Mouse (Mus musculus) spleen, postnatal 4 days (tissue): ENCODE measurements around the gene Hsd17b11.
"Not testable (repeated sequence)": the region's sequence is repeated elsewhere in the genome, so short reads cannot be mapped to it uniquely, and the experiment has no call there.

Source experiments
- DNase-seq, 2 experiments: peaks; one replicate each; pipeline ENCODE4 v3.0.0; 2022; ENCODE audit warnings: low spot score in 2 of 2

Hsd17b11 gene

DNA sequence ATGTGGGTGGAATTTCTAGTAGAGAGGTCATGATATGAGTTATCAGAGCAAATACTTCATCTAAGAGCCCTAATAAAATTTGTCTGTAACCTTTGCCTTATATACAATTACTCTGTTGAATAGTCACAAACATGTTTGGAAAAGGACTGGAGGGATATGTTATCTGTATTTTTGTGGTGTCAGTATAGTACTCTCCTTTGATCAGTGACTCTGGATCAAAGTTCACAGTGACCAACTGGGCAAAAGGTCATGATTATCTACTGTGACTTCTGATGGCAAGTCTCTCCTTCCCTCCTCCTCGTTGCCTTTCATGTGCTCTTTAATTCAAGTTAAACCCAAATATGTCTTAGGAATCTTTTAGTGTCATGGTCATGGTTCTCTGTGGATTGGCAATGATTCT lies 14.1 kb upstream of the Hsd17b11 start:
- no peak for DNase-seq

DNA sequence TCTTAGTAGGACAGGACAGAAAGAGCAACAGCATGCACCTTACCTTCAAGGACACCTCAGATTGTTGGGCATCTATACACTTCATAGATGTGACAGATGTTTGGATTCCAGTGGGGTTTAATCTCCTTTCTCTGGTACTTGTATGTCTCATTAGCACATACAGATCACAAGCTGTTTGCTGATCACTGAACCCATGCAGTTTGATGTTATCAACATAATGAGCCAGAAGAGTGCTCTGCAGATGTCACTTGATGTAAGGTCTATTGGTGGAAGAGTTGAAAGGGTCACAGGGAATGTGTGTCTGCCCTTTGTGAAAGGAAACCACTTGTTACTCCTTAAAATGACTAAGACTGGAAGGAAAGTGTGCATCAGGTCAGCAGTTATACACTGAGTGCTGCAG lies 13.3 kb upstream of the Hsd17b11 start:
- no peak for DNase-seq

DNA sequence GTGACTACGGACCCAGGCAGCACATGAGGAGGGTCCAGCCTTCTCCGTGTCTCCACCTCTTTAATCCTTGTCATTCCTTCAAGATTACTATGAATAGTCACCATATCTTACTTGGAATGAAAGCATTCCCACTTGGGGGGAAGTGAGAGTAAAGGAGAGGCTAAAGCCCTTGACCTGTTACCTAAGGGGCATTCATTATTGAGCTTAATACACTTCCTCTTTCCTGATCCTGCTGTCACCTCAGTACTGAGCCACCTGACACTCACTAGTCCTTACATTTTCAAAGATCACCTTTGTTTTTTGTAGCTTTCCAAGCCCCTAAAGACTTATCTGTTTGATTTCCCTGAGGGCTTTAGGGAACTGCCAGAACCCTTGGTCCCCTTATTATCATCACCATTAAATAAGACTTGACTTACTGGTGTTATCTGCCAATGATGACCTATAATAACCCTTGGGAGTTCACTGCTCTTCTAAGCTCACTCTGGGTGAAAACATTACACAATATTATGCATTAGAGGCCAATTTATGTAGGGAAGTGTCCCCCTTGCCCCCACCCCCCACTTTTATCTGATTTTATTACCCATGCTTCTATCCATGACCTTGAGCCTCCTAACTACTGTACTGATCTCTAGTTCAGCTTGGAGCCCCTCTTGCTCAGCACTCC lies 10.8 kb upstream of the Hsd17b11 start:
- no peak for DNase-seq

DNA sequence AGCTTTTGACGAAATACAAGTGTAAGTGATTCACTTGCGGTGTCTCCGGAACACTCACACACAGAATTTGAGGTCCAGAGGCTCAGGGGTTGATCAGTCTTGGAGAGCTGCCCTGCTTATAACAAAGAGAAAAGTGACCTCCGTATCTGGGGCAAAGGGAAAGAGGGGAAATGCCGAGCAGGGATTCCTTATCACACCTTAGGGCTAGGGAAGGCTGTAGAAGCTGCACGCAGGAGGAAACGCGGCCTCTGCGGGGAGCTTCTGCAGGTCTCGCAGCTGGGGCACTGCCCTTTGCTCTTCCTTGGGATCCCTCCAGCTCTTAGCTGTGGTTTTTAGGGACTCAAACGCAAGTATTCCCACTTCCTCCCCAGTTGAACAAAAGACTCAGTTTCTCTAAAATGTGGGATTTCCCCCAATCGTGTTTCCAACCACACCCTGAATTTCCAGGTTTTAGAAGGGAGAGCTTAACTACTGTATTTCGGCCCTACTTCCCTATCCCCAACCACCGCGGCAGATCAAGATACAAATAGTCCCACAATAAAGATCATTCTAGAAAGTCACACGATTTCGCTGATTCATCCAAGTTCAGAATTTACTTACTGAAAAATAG lies 3.6 kb upstream of the Hsd17b11 start:
- DNase-seq = no peak

DNA sequence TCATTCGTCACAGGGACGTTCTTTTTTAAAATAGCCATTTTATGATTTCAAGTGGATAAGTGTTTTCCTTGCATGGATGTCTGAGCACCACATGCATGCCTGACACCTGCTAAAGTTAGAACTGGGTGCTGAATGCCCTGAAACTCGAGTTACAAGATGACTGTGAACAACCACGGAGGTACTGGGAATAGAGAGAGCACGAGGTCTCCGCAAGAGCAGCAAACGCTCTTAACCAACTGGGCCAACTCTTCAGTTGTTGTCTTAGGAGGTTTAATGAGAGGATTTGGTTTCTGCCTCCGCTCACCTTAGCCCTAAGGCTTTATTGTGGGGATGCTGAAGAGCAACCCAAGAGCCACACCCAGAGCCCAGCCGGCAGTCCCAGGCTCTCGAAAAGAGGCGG lies 3.0 kb upstream of the Hsd17b11 start:
- DNase-seq = no peak

DNA sequence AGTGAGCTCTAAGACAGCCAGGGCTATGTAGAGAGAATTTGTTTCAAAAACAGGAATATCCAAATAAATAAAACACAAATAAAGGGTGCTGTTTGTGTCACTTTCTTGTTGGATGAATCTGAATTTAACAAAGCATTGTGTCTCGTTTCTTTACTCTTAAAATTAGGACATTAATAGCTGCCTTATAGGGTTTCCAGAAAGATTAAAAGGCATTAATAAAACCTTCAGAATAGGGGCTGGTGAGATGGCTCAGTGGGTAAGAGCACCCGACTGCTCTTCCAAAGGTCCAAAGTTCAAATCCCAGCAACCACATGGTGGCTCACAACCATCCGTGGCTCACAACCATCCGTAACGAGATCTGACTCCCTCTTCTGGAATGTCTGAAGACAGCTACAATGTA lies 2.5 kb upstream of the Hsd17b11 start:
- DNase-seq = not testable (repeated sequence)

DNA sequence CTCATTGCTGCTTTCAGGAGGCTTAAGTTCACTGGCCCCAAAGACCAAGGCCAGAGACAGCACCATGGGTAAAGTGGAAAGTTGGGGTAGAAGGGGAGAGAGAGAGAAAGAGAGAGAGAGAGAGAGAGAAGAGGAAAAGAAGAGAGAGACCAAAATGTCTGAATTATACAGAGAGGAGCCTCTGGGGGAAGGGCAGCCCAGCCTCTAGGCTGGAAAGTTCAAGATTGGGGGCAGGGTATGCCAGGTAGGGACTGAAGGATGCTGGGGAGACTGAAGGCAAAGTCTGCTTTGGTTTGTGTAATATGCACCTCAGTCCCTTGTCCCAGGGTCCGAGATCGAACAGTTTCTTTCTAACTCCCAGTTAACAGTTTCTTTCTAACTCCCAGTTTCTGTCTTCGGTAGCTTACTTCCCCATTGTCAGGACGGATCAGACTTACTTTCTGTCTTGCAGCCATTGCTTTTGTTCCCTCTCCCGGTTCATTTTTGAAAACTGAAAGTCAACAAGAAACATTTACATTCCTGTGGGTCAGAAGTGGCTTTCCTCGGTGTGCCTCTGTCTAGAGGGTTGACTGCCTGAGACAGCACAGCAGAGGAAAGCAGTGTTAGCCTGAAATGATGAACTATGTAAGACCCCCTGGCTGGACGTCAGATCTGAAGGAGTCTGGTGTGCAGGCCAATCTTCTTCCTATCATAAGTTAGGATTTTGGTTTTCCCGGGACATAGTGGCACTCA lies 1.7 kb upstream of the Hsd17b11 start:
- no peak for DNase-seq

DNA sequence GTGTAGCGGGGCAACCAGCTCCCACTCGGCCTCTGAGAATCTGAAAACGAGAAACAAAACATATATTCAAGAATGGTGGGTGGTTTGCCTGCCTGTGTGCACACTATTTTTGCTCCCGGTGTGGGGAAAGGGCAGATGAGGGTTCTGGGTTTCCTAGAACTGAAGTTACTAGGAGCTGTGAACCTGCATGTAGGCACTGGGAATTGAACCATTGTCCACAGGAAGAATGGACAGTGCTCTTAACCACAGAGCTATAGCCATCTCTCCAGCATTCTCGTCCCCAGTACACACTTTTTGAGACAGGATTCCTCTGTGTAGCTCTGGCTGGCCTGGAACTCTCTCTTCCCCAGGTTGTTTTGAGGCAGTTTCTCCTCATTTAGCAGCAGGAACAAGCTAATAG lies 839 bp upstream of the Hsd17b11 start:
- DNase-seq = no peak

DNA sequence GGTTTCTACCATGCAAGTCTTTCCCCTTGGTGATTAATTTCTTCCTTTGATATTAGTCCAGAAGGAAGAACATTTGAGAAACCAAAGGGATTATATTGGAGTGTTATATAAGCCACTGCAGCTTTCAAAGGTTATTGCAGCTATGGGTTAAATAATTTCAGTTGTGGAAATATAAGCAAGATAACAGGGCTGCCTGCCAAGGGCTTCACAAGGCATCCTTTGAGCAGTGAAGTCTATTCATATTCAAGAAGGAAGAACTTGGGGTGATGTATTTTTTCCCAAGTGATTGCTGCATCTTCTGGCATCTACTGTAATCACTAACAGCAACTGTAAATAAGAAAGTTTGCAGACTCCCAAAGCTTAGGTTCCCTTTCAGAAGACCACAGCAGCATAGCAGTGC lies 10.3 kb downstream of the Hsd17b11 start:
- no peak for DNase-seq

DNA sequence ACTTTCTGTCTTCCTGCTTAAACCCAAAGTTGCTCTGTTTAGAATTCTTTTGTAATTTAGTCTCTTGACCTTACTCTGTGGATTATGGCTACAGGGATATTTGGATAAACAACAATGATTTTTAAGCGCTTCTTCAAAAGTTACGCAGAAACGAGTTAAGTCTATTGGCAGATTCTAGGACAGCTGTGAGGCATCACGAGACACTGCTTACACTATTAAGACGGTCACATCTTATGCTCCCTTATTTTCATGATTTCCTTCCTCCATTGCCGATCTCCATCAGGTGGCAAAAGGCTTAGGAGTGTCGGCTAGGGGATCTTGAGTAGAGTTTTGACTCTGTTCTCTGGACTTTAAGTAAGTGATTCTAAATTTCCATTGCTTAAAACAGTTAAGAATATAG lies 11.5 kb downstream of the Hsd17b11 start:
- no peak for DNase-seq

DNA sequence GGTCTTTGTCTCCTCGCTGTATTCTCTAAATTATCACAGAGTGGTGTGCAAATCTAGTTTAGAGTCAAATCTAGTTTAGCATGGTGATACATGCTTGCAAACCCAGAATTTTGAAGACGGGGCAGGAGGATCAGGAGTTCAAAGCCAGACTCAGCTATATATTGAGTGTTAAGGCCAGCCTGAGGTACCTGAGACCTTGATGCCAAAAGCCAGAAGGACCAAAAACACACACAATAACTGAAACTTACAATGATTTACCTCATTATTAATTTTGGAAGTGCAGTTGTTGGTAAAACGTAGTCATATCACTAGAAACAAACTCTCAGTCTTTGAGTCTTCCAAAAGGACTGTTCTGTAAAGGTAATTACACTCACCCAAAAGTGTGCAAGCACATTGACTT lies 12.3 kb downstream of the Hsd17b11 start:
- no peak for DNase-seq

DNA sequence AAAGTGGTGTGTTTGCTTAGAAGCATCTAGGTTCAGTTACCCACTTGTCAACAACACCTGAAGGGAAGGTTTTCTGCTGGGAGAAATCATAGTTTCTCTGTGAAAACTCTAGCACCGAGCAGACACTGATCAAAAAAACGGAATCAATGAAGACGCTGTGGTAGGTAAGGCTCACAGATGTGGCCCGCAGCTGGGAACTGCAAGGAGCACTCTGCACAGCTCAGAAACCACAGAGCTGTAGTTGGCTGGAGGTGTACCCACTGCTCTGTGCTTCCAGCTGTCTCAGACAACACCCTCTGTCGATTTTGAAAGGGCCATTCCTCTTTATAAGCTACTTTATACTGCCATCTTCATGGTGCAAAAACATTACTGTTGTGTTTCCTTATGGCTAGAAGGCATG lies 13.9 kb downstream of the Hsd17b11 start:
- DNase-seq = no peak

DNA sequence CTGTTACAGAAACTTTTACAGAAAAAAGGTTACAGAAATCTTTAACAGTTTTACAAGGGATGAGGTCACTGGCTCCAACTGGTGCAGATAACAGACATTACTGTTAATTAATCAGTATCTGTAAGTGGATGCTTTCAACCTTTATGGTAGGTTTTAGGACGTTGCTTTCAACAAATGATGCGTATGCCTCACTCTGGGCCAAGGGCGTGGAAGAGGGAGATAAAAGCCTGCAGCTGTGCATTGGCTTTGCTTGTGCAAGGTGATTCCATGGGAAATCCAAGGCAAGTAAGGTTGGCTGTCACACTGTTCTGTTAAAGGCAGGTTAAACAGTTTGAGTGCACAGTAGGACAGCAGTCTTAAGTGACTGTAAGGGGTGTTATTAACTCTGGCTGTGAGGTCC lies 14.9 kb downstream of the Hsd17b11 start:
- no peak for DNase-seq

DNA sequence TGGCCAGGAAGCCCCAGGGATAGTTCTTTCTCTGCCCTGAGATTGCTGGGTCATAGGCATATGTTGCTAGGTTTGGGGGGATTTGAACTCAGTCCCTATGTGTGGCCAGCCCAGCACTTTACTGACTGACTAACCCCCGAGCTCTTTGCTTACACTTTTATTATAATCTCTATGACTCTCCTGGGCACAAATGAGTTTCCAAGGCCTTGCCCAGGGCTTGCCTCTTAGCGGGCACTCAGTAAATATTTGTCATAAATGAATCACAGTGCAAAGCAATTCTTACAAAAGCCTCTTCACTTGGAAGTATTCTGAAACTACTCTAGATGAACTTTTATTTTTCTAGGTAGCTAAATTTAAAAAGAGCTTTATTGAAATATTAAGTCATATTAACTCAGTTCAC lies 17.8 kb downstream of the Hsd17b11 start:
- no peak for DNase-seq

DNA sequence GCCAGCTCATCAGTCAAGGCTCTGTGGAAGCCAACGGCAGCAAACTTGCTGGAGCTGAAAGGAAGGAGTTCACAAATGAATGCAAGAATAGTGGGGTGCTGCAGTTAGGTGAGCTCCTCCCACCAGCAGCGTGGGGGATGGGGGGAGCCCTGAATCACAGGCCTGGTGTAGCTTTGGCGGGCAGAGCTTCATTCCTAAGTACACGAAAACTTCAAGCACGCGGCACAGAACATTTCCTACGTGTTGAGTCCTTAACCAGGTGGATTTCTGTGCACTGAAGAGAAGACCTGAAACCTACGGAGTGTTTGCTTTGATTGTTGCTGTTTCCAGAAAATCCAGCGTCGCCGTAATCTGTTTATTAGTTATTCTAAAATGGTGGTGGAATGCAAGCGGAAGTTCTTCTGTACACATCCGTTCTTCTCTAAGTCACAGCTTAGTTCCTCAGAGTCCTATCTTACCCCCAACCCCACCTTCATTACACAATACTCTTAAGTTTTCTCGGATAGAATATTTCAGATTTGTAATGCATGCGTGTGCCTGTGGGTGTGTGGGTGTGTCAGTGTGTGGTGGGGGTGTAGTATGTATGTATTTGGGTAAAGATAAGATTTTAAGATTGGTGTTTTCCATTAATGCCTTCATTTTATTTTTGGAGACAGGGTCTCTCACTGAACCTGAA lies 18.3 kb downstream of the Hsd17b11 start:
- DNase-seq = no peak

DNA sequence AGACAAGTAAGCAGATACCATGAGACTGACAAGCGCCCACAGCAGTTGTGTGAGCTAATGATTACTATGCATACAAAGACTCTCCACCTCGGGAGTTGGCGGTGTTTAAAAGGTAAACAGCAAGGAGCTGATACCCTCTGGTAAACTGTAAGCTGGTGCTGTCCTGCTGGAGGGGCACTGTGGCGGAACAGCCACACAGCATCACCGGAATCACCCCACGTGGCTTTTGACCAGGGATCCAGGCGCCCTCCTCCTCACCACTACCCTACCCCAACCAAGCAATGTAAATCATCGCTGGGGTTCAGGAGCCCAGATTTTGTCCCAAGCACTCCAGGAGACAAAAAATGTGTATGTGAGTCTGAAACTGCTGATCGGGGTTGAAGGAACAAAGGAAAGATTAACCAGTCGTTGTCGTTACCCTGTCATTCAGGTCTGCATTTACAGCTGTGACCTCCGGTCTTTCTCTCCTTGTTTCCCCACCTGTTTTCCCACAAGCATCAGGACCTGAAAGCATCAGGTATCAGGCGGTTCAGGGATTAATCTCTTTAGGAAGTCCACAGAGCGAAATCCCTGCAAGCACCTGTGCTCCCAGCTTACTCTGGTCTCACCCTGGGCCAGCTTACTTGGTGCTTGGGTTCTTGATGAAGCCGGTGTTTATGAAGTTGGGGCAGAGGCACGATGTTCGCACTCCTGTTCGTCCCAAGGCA lies 19.0 kb downstream of the Hsd17b11 start:
- no peak for DNase-seq

DNA sequence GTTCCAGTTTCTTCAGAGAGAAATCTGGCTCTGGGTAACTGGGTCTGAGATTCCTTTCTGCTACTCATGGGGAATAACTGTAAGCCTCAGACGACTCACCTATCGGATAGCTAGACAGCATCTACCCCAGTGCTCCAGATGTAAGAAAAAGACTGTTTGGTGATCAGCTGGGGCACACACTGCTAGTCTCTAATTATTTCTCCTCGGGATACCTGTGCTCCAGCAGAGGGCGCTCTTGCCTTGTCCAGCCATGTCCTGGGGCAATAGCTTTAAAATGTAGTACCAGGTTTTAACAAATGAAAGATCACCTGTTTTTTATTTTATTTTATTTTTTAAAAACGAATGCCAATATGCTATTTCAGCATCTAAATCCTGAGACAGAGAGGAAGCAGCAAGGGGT lies 22.0 kb downstream of the Hsd17b11 start:
- DNase-seq = peak; percentile 72 to 91

DNA sequence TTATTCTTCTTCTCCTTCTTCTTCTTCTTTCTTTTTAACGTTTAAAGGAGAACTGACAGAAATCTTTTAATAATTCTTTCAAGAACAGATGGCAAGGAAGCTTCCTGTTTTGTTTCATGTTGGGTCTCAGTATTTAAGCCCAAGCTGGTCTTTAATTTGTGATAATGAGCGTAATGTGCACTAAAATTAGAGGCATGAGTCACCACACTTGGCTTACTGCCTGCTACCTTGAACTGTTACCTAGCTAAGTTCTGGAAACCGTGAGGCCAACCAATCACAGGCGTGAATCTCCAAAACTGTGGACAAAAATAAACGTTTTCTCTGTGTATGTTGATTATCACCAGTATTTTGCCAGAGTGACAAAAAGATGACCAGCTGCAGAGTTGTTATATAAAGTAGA lies 23.0 kb downstream of the Hsd17b11 start:
- no peak for DNase-seq

DNA sequence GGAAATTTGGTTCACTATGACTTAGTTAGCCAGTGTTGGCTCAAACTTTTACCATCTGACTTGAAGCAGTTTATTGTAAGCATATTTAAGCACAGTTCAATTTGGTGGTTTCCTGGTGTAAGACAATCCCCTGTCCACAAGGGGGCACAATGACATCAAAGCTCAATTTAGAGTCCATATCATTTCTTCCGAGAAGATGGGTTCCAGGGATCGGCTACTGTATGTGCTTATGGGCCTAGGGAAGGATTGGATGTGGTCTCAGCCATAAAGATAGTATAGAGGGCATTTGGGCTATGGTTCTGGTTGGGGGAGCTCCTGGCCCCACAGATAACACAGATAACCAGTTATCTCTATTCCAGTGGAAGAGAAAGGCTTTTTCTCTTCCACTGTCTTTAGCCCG lies 26.5 kb downstream of the Hsd17b11 start:
- DNase-seq = no peak

DNA sequence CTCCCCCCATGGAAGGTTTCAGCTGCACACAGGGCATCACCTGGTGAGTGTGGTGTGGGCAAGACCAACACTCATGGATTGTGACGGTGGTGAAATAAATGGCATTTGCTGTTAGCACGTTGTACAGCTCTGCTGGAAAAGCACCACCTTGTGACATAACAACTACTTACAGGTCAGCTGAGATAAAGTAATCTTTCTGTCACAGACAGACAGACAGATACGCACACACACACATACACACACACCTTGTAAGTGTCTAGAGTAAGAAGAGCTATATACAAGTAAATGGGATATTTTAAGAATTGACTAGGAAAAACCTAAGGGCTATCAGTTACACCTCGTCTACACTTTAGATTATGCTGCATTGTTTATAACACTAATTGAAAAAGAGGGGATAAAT lies 27.1 kb downstream of the Hsd17b11 start:
- no peak for DNase-seq

DNA sequence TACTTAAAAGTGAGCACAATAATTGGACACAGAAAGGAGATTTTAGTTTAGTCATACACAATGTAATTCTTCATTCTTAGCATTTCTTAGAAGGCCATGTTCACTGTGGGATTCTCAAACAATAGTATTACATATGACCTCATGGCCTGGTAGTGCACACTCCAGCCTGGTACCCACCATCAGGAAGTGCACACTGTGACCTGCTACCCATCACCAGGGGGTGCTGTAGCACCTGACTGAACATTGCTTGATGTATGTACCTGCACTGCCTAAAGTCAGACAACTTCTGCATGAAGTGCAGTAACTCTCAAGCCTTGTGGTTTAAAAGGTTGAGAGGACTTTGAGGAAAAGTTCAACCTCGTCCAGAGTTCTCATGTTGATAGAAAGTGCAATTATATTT lies 28.1 kb downstream of the Hsd17b11 start:
- no peak for DNase-seq

DNA sequence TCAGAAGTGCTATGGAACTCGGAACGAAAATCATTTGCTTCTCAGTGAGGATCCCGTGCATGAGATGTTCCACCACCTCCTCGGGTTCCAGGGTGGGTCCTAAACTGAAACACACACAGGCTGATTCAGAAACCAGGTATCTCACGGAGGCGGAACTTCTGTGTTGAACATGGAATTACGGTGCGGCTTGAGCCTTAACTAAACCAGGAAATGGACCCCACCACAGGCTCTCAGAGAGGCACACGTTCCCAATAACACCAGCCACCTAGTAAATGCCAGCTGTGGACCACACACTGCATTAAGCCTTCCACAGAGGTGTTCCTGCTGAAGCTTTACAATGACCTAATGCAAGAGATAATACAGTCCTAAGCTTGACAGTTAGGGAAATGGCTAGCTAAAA lies 28.9 kb downstream of the Hsd17b11 start:
- no peak for DNase-seq
